ENCODE assay signal across 21 mouse cellular contexts in the genomic region with DNA sequence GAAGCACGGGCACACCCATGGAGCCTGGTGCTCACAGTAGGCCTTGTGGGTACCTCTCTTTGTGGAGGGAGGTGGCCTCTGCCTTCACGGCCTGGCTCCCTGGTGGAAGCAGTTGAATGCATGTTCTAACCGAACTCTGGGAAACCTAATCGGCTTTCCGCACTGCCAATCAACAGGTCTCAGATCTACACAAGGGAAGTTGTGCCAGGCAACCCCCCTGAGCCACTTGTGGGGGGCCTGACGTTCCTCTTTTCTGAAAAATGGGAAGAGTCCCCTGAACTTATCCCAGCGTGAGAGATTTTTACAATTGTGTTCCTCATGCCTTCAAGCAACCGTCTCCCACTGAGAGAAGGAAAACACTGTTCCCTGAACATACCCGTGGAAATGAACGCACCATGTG. TPM values are rescaled to one million over a fixed set of nuclear protein-coding genes. Genes with fewer than 3 reads are reported as not detected.
A peak's percentile ranks its signal among the peaks of the same experiment; 100 is the strongest.
DNase-seq lines count a peak whose midpoint lies in the region; ATAC-seq and TF ChIP-seq lines count a peak whose summit lies in the region.
"Had no signal": no experiment of that assay in that cellular context is flagged by ENCODE, and none has a peak within 500 bp of the region (broad histone marks: within the 10 kb centered on the region; RNA-seq: fewer than 3 reads in every experiment).

No protein-coding gene starts in this region.

- peak; percentile 95 for DNase-seq in heart, adult 11 months
- no peak for DNase-seq in heart, postnatal 4 days
- DNase-seq in midbrain, embryonic 10.5 days (ENCODE audit: low spot score), result no peak
- no peak for DNase-seq in midbrain, postnatal 0 days (ENCODE audit: low spot score)
- no peak for DNase-seq in adrenal gland, adult 8-10 months
- no peak for DNase-seq in embryo, embryonic 11 days
- DNase-seq: adrenal gland, adult 2 months; gastrocnemius, postnatal 14 days; heart, postnatal 14 days; layer of hippocampus, adult 9-11 months had no signal

- no peak for ATAC-seq in midbrain, postnatal 0 days (ENCODE audit: low FRiP score)
- ATAC-seq in embryonic facial prominence, embryonic 15.5 days (ENCODE audit: insufficient number of reproducible peaks, low FRiP score, low TSS enrichment, low read depth), result no peak
- ATAC-seq: midbrain, embryonic 15.5 days had no signal

- no peak overlapping the region for H3K4me3 ChIP-seq in midbrain, embryonic 10.5 days
- H3K4me3 ChIP-seq in midbrain, postnatal 0 days (ENCODE audit: low read depth, low read length), result no peak overlapping the region
- no peak overlapping the region for H3K4me3 ChIP-seq in embryonic facial prominence, embryonic 15.5 days (replicated peaks)
- H3K4me3 ChIP-seq: heart, adult 2 months; heart, embryonic 13.5 days; hindbrain, embryonic 12.5 days; left cerebral cortex, adult 2 months; limb, embryonic 15.5 days; liver, embryonic 15.5 days; midbrain, embryonic 15.5 days; myocyte; neural tube, embryonic 13.5 days had no signal

- no peak for TF ChIP-seq CTCF in midbrain, postnatal 0 days (IDR thresholded peaks at IDR 0.05)

- 64% methylated on average over 10 of the region's 10 CpGs for WGBS in midbrain, embryonic 10.5 days
- WGBS in midbrain, postnatal 0 days, result 34% methylated on average over 10 of the region's 10 CpGs
- WGBS in embryonic facial prominence, embryonic 15.5 days, result 48% methylated on average over 10 of the region's 10 CpGs

- H3K36me3 ChIP-seq in midbrain, embryonic 10.5 days, result no peaks in the 10 kb centered on the region
- H3K36me3 ChIP-seq in midbrain, postnatal 0 days (ENCODE audit: insufficient read depth, low read length), result no peaks in the 10 kb centered on the region
- no peaks in the 10 kb centered on the region for H3K36me3 ChIP-seq in embryonic facial prominence, embryonic 15.5 days
- H3K36me3 ChIP-seq: hindbrain, embryonic 12.5 days; liver, embryonic 15.5 days; midbrain, embryonic 15.5 days; neural tube, embryonic 13.5 days had no signal

- peak overlapping the region; percentile 20; the same call in 1 of the 2 replicates for H3K27ac ChIP-seq in midbrain, embryonic 10.5 days (replicated peaks)
- no peak overlapping the region for H3K27ac ChIP-seq in midbrain, postnatal 0 days (ENCODE audit: low read depth, low read length)
- 0 out of 2 replicates have a peak overlapping the region, but pooled peaks have one; percentile 28 for H3K27ac ChIP-seq in embryonic facial prominence, embryonic 15.5 days (replicated peaks)
- H3K27ac ChIP-seq: heart, adult 2 months; heart, embryonic 13.5 days; hindbrain, embryonic 12.5 days; left cerebral cortex, adult 2 months; limb, embryonic 15.5 days; liver, embryonic 15.5 days; midbrain, embryonic 15.5 days; neural tube, embryonic 13.5 days had no signal

- peaks cover 43% of the 10 kb centered on the region for H3K4me1 ChIP-seq in midbrain, embryonic 10.5 days
- no peaks in the 10 kb centered on the region for H3K4me1 ChIP-seq in midbrain, postnatal 0 days (ENCODE audit: insufficient read depth, low read length)
- H3K4me1 ChIP-seq in embryonic facial prominence, embryonic 15.5 days, result peaks cover 53% of the 10 kb centered on the region

- H3K27me3 ChIP-seq in midbrain, embryonic 10.5 days (ENCODE audit: low read depth, poor library complexity, severe bottlenecking), result peaks cover 40% of the 10 kb centered on the region
- peaks cover 15% of the 10 kb centered on the region for H3K27me3 ChIP-seq in midbrain, postnatal 0 days (ENCODE audit: insufficient read depth, low read length)
- H3K27me3 ChIP-seq in embryonic facial prominence, embryonic 15.5 days, result 0 out of 2 replicates have a peak, but pooled peaks cover 4% of the 10 kb centered on the region
- H3K27me3 ChIP-seq: limb, embryonic 15.5 days had no signal

- no peak overlapping the region for H3K4me2 ChIP-seq in midbrain, postnatal 0 days (ENCODE audit: low read depth, low read length, poor library complexity, severe bottlenecking)
- H3K4me2 ChIP-seq in embryonic facial prominence, embryonic 15.5 days (replicated peaks), result no peak overlapping the region
- H3K4me2 ChIP-seq: heart, embryonic 13.5 days; hindbrain, embryonic 12.5 days; limb, embryonic 15.5 days; liver, embryonic 15.5 days; midbrain, embryonic 15.5 days; neural tube, embryonic 13.5 days had no signal

- H3K9me3 ChIP-seq in midbrain, embryonic 10.5 days (replicated peaks), result no peaks in the 10 kb centered on the region
- no peaks in the 10 kb centered on the region for H3K9me3 ChIP-seq in midbrain, postnatal 0 days (ENCODE audit: low read length)
- no peaks in the 10 kb centered on the region for H3K9me3 ChIP-seq in embryonic facial prominence, embryonic 15.5 days (replicated peaks)
- H3K9me3 ChIP-seq: heart, embryonic 13.5 days; hindbrain, embryonic 12.5 days; limb, embryonic 15.5 days; liver, embryonic 15.5 days; midbrain, embryonic 15.5 days; neural tube, embryonic 13.5 days had no signal

- no peak overlapping the region for H3K9ac ChIP-seq in midbrain, postnatal 0 days (replicated peaks; ENCODE audit: low read length, poor library complexity, severe bottlenecking)
- H3K9ac ChIP-seq in embryonic facial prominence, embryonic 15.5 days, result no peak overlapping the region
- H3K9ac ChIP-seq: heart, embryonic 13.5 days; hindbrain, embryonic 12.5 days; limb, embryonic 15.5 days; liver, embryonic 15.5 days; midbrain, embryonic 15.5 days; neural tube, embryonic 13.5 days had no signal

RNA-seq across cellular contexts. Expression of gene Tgfbi, which starts 5.9 kb away (rescaled TPM):
- total RNA-seq in heart, postnatal 4 days (2021), result 10 to 100 TPM; 20.0 to 24.1 TPM
- polyA plus RNA-seq in midbrain, embryonic 10.5 days (2016; fragmentation: Nextera tagmentation; extraction: Ambion mirVana), result 23.2 and 29.8 TPM in 2 replicates
- 6.3 and 7.5 TPM in 2 replicates for total RNA-seq in midbrain, postnatal 0 days (2014; rRNA removed)
- polyA plus RNA-seq in midbrain, postnatal 0 days (2015; fragmentation: Nextera tagmentation; extraction: Ambion mirVana), result 3.0 and 3.4 TPM in 2 replicates
- 64.4 and 68.3 TPM in 2 replicates for polyA plus RNA-seq in embryonic facial prominence, embryonic 15.5 days (2015; fragmentation: Nextera tagmentation; extraction: Ambion mirVana)
- total RNA-seq in adrenal gland, adult 8-10 months (2022), result 100 to 1,000 TPM in 2 of 4 experiments, 10 to 100 TPM in 2; 35.2 to 174 (median 104) TPM
- total RNA-seq: MEL had no signal
